Mouse (Mus musculus): ENCODE data around the gene 4930578G10Rik.
"Not testable (repeated sequence)": the region's sequence is repeated elsewhere in the genome, so short reads cannot be mapped to it uniquely, and the experiment has no call there.

4930578G10Rik gene

DNA sequence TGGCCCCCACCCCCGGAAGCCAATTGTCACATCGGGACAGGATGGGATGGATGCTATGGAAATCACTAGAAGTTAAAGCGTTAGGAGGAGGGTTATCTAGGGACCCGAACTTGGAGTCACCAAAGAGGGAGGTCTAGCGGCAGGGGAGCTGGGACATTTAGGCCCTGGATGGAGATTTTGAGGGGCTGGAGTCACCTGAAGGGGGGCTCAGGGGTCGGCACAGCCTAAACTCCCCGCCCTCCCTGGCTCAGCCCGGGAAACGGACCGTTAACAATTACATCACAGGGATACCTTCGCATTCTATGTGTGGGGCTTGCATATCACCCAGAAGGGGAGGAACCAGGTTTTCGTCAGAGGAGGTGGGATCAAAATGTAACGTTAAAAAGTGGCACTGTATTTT is at the start of gene 4930578G10Rik:
Gene 4930578G10Rik (plus strand): TSS at position 301 of the 400 bp plus-strand sequence.
- not testable (repeated sequence) for DNase-seq (ENCODE audit: low spot score in 2 of 2)

GRCm38 (mm10) chr4:42756477-42756876 is 21.1 kb downstream of the 4930578G10Rik start, which contains the start of gene Ccl19:
Ccl19 (minus strand) TSS chr4:42756577.
- DNase-seq (ENCODE audit: low spot score in 2 of 2): not testable (repeated sequence)

- not testable (repeated sequence) for DNase-seq (ENCODE audit: low spot score in 2 of 2)
Observed at GRCm38 (mm10) chr4:42773893-42774292, 38.5 kb downstream of the 4930578G10Rik start, which contains the start of gene Ccl21a. Ccl21a (minus strand) TSS chr4:42773993.

DNA sequence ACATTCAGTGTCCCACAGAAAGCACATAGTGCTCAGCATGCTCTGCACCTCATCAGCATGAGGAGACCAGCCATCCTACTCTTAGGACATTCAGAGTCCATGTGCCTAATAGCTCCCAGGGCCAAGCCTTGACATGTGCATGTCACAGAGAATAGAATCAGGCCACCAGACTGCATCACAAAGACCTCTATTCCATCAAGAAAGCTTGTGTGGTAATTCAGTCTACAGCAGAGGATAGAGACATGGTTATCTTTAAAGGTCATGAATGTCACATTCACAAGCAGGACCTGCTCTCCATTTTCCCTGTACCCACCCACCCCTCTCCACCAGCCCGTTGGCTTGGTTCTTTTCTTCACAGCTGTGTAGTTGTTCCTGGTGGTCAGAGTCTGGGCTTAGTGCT is 118.4 kb downstream of the 4930578G10Rik start, which contains the start of gene Fam205a1:
Gene Fam205a1 (minus strand): TSS at position 101 of the 400 bp plus-strand sequence.
- not testable (repeated sequence) for DNase-seq (ENCODE audit: low spot score in 2 of 2)

- DNase-seq (ENCODE audit: low spot score in 2 of 2): not testable (repeated sequence)
Observed at GRCm38 (mm10) chr4:42856671-42857070, 121.3 kb downstream of the 4930578G10Rik start, which contains the start of gene Gm12394. Gm12394 (minus strand) TSS chr4:42856771.

- DNase-seq (ENCODE audit: low spot score in 2 of 2): not testable (repeated sequence)
Observed at GRCm38 (mm10) chr4:42860483-42860882, 125.1 kb downstream of the 4930578G10Rik start.

DNA sequence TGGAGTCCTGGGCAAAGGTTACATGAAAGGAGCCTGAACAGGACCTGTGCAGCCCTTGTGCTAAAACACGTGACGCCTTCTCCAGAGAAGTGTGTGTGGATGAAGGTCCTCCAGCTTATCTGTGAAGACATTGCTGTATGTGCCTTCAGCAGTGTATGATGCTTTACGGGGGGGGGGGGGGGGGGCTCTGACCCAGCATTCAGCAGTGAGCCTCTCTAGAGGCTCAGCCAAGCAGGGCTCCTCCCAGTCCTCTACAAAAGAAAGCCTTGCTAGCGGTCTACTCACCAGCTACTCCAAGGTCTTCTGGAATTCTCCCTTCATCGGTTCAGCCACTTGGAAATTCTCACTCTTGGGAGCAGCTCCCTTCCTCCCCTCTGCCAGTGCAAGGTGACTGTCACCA is 128.1 kb downstream of the 4930578G10Rik start:
- not testable (repeated sequence) for DNase-seq (ENCODE audit: low spot score in 2 of 2)

GRCm38 (mm10) chr4:42867390-42867789 is 132.0 kb downstream of the 4930578G10Rik start:
- DNase-seq (ENCODE audit: low spot score in 2 of 2): no peak

GRCm38 (mm10) chr4:42868193-42868592 is 132.8 kb downstream of the 4930578G10Rik start:
- no peak for DNase-seq (ENCODE audit: low spot score in 2 of 2)

DNA sequence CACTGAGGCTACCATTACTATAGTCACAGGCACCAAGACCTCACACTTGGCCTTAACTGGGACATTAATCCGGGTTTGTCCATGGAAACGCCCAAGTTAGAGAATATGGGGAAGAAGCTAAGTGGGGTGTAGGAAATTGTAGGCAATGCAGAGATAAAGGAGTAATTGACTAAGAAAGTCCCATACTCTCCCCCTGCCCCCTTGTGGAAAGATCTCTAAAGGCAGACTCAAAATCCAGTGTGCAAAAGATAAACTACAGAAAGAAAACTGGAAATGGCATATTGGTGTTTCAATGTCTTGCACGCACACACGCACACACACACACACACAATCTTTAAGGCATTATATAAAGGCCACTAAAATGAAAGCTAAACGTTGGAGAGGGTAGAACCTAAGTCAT is 135.4 kb downstream of the 4930578G10Rik start:
- no peak for DNase-seq (ENCODE audit: low spot score in 2 of 2)

DNA sequence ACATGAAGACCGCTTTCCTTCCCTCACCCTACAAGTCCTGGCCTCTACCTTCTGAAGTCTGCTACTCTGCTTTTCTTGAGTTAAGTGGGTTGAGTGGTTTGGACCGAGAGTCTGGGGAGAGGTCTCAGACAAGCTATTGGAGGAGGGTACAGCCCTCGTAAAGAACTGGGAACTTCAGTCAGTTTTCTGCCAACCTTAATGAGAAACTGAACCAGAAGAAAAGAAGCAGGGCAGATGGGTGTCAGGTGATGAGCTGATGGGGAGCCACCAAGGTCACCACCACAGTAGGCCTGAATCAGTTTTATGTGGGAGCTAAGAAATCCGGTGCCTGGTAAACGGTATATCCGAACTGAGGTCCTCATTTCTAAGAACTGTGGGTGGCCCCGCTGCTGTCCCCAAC is 136.8 kb downstream of the 4930578G10Rik start:
- no peak for DNase-seq (ENCODE audit: low spot score in 2 of 2)

GRCm38 (mm10) chr4:42872746-42873435 is 137.5 kb downstream of the 4930578G10Rik start:
- DNase-seq (ENCODE audit: low spot score in 2 of 2): peak in 1 of 2 experiments; percentile 6

DNA sequence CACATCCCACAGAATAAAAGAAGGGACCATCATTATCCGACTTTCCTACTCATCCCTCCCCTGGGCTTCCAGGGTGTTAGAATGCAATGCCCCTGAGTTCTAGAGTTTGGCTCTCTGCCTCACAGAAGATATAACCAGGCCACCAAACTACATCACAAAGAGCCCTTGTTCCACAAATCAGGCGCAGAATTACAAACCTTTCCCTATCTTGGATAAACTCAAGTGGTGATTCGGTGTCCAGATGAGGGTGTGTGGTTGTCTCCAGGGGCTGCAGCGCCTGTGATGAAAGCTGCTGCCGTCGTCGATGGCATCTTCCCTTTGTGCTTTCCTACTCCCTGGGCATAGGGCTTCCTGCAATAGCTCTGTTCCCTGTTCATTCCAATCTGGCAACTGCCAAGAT is 138.8 kb downstream of the 4930578G10Rik start, which contains the start of gene Fam205c:
Gene Fam205c (minus strand): TSS at position 101 of the 400 bp plus-strand sequence.
- no peak for DNase-seq (ENCODE audit: low spot score in 2 of 2)

GRCm38 (mm10) chr4:42876586-42877291 is 141.4 kb downstream of the 4930578G10Rik start:
- peak; percentile 24 to 44 for DNase-seq (ENCODE audit: low spot score in 2 of 2)

DNA sequence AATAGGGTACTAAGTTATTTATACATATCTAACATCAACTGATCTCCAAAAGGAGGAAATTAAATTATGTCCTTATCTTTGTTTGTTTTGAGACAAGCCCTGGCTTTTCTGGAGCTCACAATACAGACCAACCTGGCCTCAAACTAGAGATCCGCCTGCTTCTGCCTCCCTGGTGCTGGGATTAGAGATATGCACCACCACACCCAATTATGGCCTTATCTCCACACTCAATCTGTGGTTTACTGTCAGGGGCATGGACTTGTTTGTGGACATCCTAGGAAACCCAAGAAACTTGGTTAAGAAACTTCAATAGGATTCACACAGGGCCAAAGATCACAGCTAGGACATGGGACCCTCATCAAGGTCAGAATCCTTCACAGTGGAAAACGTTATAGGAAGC is 142.3 kb downstream of the 4930578G10Rik start:
- DNase-seq (ENCODE audit: low spot score in 2 of 2): no peak

GRCm38 (mm10) chr4:42879829-42880676 is 144.7 kb downstream of the 4930578G10Rik start:
- DNase-seq (ENCODE audit: low spot score in 2 of 2): no peak

DNA sequence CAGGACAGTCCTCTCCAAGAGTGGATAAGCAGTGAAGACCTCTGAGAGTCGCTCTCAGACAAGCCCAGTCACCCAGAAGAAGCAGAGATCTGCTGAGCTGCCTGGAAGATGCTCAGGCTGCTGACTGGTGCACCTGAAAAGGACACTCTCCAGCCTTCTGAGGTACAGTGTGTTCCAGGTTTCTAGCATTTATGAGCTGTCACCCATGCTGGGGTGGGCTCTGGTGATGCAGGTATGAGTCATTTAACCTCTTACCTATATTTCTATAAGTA is 145.3 kb downstream of the 4930578G10Rik start:
- no peak for DNase-seq (ENCODE audit: low spot score in 2 of 2)

DNA sequence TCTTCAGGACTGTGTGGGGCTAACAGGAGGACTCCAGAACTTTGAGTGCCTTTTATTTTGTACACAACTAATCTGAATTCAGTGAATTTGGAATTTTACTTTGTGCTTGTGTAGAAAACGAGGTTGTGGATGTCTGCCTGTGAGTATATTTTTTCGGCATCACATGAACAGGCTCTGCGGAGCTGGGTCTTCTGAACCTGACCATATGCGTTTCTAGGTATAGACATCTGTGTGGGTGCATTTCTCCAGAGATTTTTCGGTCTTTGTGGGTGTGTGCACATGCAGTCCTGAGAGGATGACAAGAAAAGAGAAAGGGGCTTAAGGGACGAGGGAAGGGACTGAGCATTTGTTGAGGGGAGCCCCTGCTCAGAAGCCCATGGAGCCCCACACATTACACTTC is 151.6 kb downstream of the 4930578G10Rik start:
- no peak for DNase-seq (ENCODE audit: low spot score in 2 of 2)

- DNase-seq (ENCODE audit: low spot score in 2 of 2): no peak
Observed at GRCm38 (mm10) chr4:42888806-42889205, 153.5 kb downstream of the 4930578G10Rik start.

GRCm38 (mm10) chr4:42891176-42891575 is 155.8 kb downstream of the 4930578G10Rik start:
- no peak for DNase-seq (ENCODE audit: low spot score in 2 of 2)

DNA sequence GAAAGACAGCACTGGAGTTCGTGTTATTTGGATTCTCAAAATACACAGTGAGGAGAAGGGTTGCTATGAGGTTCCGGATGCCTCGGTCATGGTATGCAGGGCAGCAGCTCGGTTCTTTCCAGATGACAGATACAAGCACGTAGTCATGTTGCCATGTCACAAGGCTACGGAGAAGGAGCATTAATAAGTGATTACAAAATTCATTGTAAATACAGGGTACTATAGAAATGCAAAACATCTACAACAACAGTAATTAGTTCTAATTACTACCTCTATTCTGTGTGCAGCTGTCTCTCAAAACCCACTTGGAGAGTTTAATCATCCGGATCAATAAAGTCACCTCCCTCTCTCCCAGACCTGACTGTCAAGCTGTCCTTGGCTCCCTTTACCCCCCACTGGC is 159.8 kb downstream of the 4930578G10Rik start:
- DNase-seq (ENCODE audit: low spot score in 2 of 2): no peak
